Mouse (Mus musculus): ENCODE measurements around the gene Prss43. TPM values are rescaled to one million over a fixed set of nuclear protein-coding genes. Genes with fewer than 3 reads are reported as not detected.

The Prss43 gene
- not detected in 2 replicates for polyA plus RNA-seq (2015; fragmentation: Nextera tagmentation; extraction: Ambion mirVana)

DNA sequence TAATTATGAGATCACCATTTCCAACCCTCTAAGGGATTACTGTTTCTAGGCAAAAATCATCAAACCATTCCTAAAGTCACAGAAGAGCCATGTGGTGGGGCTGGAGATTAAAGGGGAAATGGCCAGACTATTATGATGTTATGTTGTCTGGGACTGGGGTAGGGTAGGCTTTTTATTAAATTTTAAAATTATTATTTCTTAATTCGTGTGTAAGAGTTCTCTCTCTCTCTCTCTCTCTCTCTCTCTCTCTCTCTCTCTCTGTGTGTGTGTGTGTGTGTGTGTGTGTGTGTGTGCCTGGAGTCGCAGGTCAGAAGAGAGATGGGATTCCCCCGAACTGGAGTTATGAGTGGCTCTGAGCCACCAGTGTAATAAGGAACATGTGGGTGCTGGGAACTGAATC is at the start of gene Prss43:
Gene Prss43 (plus strand): TSS at position 301 of the 400 bp plus-strand sequence.
- H3K36me3 ChIP-seq, result no peaks in the 10 kb centered on the region
- no peak within 1 kb of the TSS for H3K4me3 ChIP-seq
- no peak within 1 kb of the TSS for H3K4me2 ChIP-seq
- H3K27me3 ChIP-seq, result 0 out of 2 replicates have a peak, but pooled peaks cover 4% of the 10 kb centered on the region
- H3K9me3 ChIP-seq, result no peaks in the 10 kb centered on the region
- no peaks in the 10 kb centered on the region for H3K4me1 ChIP-seq (replicated peaks)
- 83% methylated on average over 3 of the region's 3 CpGs for WGBS
- H3K27ac ChIP-seq, result no peak within 1 kb of the TSS
- H3K9ac ChIP-seq, result no peak within 1 kb of the TSS
- ATAC-seq (ENCODE audit: low FRiP score), result no peak

DNA sequence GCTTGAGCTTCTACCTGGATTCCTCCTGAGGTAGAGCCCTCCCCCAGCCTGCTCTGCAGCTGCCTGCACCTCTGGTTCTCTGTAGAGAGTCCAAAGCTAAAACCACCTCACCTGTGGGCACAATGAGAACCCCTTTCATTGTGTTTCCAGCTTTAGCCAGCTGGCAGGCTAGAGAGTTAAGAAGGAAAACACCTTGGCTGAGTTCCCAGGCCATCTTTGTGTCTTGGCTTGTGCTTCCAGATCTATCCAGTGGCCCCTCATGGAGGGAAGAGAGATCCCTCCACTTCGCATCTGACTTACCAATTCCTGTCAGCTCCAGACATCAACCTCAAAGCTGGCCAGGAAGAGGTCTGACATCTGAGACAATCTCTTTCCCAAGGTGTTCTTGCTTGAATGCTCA is 48.4 kb upstream of the Prss43 start:
- no peak overlapping the region for H3K4me2 ChIP-seq
- ATAC-seq (ENCODE audit: low FRiP score), result no peak

DNA sequence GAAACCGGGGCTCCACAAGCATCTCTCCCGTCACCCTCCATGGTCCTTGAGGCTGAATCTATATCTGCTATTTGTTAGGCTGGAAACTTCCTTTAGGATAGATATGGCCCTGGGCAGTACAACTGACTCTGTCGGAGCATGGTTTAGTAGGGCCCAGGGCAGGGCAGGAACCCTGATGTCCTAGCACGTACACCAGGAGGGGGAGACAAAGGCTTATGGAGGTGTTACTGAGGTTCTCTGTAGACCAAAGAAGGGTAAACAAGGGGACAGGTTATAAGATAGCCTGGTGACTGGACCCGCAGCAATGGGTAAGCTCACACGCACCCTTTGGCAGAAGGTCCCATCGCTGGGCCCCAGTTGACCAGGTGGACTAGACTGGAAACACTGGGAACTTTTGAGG is 47.9 kb upstream of the Prss43 start:
- ATAC-seq (ENCODE audit: low FRiP score), result no peak
- H3K27me3 ChIP-seq, result peaks cover 9% of the 10 kb centered on the region
- no peaks in the 10 kb centered on the region for H3K36me3 ChIP-seq
- no peaks in the 10 kb centered on the region for H3K9me3 ChIP-seq
- no peak overlapping the region for H3K27ac ChIP-seq
- WGBS, result 84% methylated on average over 7 of the region's 7 CpGs
- H3K9ac ChIP-seq, result no peak overlapping the region
- H3K4me2 ChIP-seq, result no peak overlapping the region
- peaks cover 14% of the 10 kb centered on the region for H3K4me1 ChIP-seq (replicated peaks)
- no peak overlapping the region for H3K4me3 ChIP-seq

More for the DNA sequence above, 48.4 kb upstream of the Prss43 start:
- H3K9ac ChIP-seq, result no peak overlapping the region
- peaks cover 9% of the 10 kb centered on the region for H3K27me3 ChIP-seq
- H3K27ac ChIP-seq, result no peak overlapping the region
- no peaks in the 10 kb centered on the region for H3K9me3 ChIP-seq
- peaks cover 14% of the 10 kb centered on the region for H3K4me1 ChIP-seq (replicated peaks)
- WGBS, result 86% methylated on average over 1 of the region's 1 CpGs
- no peak overlapping the region for H3K4me3 ChIP-seq
- H3K36me3 ChIP-seq, result no peaks in the 10 kb centered on the region

DNA sequence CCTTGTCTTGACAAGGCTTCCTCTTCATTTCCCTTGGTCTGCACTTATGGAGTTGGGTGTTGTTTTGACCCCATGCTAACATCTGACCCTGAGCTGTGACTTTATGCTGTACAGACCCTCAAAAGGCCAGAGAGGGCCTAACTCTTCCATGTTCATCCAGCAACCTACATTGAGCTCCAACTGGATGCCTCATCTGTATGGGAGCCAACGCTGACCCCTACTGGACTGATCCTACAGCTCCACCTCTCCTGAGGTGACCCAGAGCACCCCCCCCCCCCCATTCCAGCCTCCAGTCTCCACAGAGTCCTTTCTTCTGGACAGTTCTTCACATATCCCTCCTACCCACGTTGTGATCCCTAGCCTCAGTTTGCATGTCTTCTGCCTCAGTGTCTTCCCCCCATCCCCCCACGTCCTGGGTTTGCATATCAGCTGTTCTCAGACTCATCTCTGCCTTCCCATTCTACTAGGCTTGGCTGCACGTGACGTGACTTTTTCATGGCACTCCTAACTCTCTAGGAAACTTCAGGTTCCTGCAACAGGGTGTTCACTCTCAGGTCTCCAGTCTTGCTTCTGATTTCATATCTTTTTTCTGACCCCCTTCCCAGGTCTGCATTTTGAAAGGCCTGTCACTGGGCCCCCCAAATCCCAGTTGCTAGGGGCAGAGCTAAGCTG is 47.1 kb upstream of the Prss43 start:
- Histone ChIP-seq H3K36me3 (no peaks in the 10 kb centered on the region), H3K4me1 (replicated peaks) (peaks cover 14% of the 10 kb centered on the region), H3K27ac (no peak overlapping the region), H3K9me3 (no peaks in the 10 kb centered on the region), H3K9ac (no peak overlapping the region), H3K4me2 (no peak overlapping the region), H3K4me3 (no peak overlapping the region), H3K27me3 (peaks cover 9% of the 10 kb centered on the region)
- 60% methylated on average over 5 of the region's 5 CpGs for WGBS
- ATAC-seq (ENCODE audit: low FRiP score), result no peak

DNA sequence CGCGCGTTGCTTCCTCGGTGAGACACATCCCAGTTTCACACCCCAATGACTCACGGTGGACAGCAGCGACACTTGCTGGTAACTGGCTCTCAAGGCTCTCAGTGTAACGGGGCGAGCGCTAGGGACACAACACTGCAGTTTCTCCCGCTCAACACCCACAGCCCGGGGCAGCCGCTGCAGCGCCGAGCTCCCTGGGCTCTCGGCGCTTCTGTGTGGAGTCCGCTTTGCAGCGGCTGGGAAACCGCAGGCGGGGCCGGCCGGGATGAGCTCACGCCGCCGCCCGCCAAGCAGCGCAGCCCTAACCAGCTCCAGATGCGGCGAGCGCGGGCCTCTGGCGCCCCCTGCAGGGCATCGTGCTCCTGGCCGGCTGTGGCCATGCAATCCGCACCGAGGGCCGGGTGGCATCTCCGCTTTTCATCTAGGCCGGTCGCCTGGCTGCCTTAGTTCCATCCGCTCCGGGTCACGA is 45.2 kb upstream of the Prss43 start:
- peak overlapping the region; percentile 71 for H3K4me2 ChIP-seq
- ATAC-seq (ENCODE audit: low FRiP score), result peak; percentile 96
- WGBS, result 0% methylated on average over 42 of the region's 43 CpGs
- H3K36me3 ChIP-seq, result no peaks in the 10 kb centered on the region
- H3K4me1 ChIP-seq (replicated peaks), result peaks cover 14% of the 10 kb centered on the region
- peak overlapping the region; percentile 81 for H3K9ac ChIP-seq
- no peaks in the 10 kb centered on the region for H3K9me3 ChIP-seq
- H3K27ac ChIP-seq, result peak overlapping the region; percentile 81
- peak overlapping the region; percentile 47 for H3K4me3 ChIP-seq
- peaks cover 9% of the 10 kb centered on the region for H3K27me3 ChIP-seq

DNA sequence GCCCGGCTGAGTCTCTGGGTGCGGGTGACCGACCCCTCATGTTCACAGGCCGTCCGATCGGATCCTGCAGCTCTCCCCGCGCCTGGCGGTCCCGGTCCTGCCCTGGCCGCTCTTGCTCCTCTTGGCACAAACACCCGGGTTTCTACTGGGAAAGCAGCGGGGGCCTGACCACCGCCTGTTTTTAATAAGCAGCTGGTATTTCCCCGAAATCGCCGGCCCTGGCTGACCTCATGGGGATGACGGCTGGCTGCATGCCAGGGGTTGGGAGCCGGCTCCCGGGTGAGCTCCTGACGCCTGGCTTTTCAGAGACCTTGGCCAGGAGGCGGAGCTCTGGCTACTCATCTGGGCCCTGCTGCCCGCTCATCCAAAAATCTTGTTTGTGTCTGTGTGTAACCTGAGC is 44.8 kb upstream of the Prss43 start:
- H3K4me2 ChIP-seq, result peak overlapping the region; percentile 71
- WGBS, result 0% methylated on average over 23 of the region's 23 CpGs
- H3K27me3 ChIP-seq, result peaks cover 9% of the 10 kb centered on the region
- H3K9me3 ChIP-seq, result no peaks in the 10 kb centered on the region
- H3K9ac ChIP-seq, result peak overlapping the region; percentile 81
- H3K27ac ChIP-seq, result peak overlapping the region; percentile 81
- no peaks in the 10 kb centered on the region for H3K36me3 ChIP-seq
- ATAC-seq (ENCODE audit: low FRiP score), result peak; percentile 81
- peak overlapping the region; percentile 47 for H3K4me3 ChIP-seq
- peaks cover 14% of the 10 kb centered on the region for H3K4me1 ChIP-seq (replicated peaks)

DNA sequence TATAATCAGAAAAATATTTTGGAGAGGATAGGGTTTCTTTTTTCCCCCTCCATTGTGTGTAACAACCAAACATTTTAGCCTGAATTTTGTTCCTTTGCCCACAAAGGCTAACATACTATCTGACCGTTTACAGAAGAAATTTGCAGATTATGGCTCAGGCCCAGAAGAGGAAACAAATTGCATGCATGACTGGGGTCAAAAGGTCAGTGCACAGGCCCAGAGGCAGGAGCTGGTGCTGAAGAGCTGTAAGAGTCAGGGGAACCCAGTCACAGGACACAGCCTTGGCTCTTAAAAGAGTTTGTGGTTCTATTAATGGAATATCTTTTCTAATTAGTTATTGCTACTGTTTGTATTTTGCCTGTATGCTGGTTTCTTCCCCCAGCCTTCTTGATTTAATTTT is 42.9 kb upstream of the Prss43 start:
- H3K9ac ChIP-seq, result no peak overlapping the region
- H3K27ac ChIP-seq, result no peak overlapping the region
- H3K4me2 ChIP-seq, result no peak overlapping the region
- peaks cover 9% of the 10 kb centered on the region for H3K27me3 ChIP-seq
- WGBS, result 27% methylated on average over 1 of the region's 1 CpGs
- no peak overlapping the region for H3K4me3 ChIP-seq
- no peaks in the 10 kb centered on the region for H3K9me3 ChIP-seq
- H3K4me1 ChIP-seq (replicated peaks), result peaks cover 14% of the 10 kb centered on the region
- H3K36me3 ChIP-seq, result no peaks in the 10 kb centered on the region
- ATAC-seq (ENCODE audit: low FRiP score), result no peak

DNA sequence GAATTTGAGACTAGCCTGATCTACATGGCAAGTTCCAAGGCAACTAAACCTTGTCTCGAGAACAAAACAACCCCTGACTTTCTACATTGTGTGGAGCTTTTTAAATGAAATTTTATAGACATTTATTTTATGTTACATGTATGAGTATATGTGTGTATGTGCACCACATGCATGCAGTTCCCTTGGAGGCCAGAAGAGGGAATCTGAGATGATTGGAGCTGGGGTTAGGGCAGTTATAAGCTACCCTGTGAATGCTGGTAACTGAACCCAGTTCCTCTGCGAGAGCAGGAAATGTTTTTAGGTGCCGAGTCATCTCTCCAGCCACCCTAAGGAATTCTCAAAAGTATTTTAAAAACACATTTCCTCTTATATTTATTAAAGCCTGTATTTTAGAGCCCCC is 38.3 kb upstream of the Prss43 start:
- no peak overlapping the region for H3K9ac ChIP-seq
- no peaks in the 10 kb centered on the region for H3K9me3 ChIP-seq
- no peaks in the 10 kb centered on the region for H3K4me1 ChIP-seq (replicated peaks)
- no peak overlapping the region for H3K4me2 ChIP-seq
- H3K27me3 ChIP-seq, result no peaks in the 10 kb centered on the region
- 93% methylated on average over 3 of the region's 3 CpGs for WGBS
- H3K4me3 ChIP-seq, result no peak overlapping the region
- no peak overlapping the region for H3K27ac ChIP-seq
- H3K36me3 ChIP-seq, result no peaks in the 10 kb centered on the region
- ATAC-seq (ENCODE audit: low FRiP score), result no peak

DNA sequence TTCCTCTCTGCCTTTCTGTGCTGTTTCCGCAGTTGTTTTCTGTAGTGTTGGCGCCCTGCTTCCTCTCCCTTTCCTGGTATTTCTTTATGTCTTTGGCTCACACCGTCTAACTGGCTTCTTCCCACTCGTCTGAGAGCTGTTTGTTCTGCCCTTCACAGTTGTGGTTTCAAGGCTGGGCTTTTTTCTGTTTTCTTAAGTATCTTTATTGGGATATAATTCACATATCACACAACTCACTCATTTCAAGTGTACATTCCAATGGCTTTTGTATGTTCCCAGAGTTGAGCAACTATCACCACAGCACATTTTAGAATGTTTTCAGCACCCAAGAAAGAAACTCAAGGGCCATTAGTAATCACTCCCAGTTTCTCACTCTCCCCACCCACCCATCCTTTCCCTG is 36.0 kb upstream of the Prss43 start:
- Histone ChIP-seq H3K36me3 (no peaks in the 10 kb centered on the region), H3K4me1 (replicated peaks) (no peaks in the 10 kb centered on the region), H3K9ac (no peak overlapping the region), H3K9me3 (no peaks in the 10 kb centered on the region), H3K4me3 (no peak overlapping the region), H3K27me3 (no peaks in the 10 kb centered on the region), H3K27ac (no peak overlapping the region), H3K4me2 (no peak overlapping the region)
- ATAC-seq (ENCODE audit: low FRiP score), result no peak
- WGBS, result 70% methylated on average over 4 of the region's 4 CpGs

DNA sequence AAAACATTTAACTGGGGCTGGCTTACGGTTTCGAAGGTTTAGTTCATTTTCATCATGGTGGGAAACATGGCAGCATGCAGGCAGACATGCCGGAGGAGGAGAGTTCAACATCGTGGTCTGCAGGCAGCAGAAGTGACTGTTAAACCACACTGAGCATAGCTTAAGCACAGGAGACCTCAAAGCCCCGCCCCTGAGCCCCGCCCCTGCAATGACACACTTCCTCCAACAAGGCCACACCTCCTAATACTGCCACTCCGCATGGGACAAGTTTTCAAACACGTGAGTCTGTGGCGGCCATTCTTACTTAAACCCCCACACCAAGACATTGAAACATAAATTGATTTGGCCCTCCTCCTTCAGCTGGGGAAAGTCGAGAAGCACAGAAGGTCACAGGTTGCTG is 29.5 kb upstream of the Prss43 start:
- WGBS, result 84% methylated on average over 10 of the region's 10 CpGs

DNA sequence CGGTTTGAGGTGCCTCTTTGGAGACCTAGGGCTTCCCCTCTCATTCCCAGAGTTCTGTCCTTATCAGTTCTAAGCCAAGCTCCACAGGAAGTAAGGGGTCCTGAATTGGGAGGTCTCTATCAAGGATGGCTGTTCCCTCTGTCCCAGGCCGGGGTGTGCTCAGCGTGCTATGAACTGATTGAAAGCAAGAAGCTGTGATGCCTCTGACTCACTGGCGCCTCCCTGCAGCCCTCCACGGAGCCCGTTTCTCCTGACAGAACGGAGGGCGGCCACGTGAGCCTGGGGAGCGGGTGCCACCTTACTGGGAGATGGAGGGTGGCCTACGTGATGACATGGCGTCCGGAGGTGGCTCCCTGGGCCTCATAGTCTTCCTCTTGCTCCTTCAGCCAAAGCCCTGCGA is 28.6 kb upstream of the Prss43 start, which contains the start of gene Prss42:
Gene Prss42 (plus strand): TSS at position 301 of the 400 bp plus-strand sequence.
- Histone ChIP-seq H3K4me2 (no peak within 1 kb of the TSS), H3K27me3 (no peaks in the 10 kb centered on the region), H3K9ac (no peak within 1 kb of the TSS), H3K4me3 (no peak within 1 kb of the TSS), H3K36me3 (no peaks in the 10 kb centered on the region), H3K9me3 (no peaks in the 10 kb centered on the region), H3K27ac (no peak within 1 kb of the TSS), H3K4me1 (replicated peaks) (no peaks in the 10 kb centered on the region)
- ATAC-seq (ENCODE audit: low FRiP score), result no peak
- WGBS, result 94% methylated on average over 14 of the region's 14 CpGs

More for the DNA sequence above, 29.5 kb upstream of the Prss43 start:
- no peak overlapping the region for H3K4me3 ChIP-seq
- ATAC-seq (ENCODE audit: low FRiP score), result no peak
- no peaks in the 10 kb centered on the region for H3K9me3 ChIP-seq
- no peaks in the 10 kb centered on the region for H3K4me1 ChIP-seq (replicated peaks)
- no peak overlapping the region for H3K9ac ChIP-seq
- no peaks in the 10 kb centered on the region for H3K27me3 ChIP-seq
- H3K36me3 ChIP-seq, result no peaks in the 10 kb centered on the region
- H3K4me2 ChIP-seq, result no peak overlapping the region
- no peak overlapping the region for H3K27ac ChIP-seq

DNA sequence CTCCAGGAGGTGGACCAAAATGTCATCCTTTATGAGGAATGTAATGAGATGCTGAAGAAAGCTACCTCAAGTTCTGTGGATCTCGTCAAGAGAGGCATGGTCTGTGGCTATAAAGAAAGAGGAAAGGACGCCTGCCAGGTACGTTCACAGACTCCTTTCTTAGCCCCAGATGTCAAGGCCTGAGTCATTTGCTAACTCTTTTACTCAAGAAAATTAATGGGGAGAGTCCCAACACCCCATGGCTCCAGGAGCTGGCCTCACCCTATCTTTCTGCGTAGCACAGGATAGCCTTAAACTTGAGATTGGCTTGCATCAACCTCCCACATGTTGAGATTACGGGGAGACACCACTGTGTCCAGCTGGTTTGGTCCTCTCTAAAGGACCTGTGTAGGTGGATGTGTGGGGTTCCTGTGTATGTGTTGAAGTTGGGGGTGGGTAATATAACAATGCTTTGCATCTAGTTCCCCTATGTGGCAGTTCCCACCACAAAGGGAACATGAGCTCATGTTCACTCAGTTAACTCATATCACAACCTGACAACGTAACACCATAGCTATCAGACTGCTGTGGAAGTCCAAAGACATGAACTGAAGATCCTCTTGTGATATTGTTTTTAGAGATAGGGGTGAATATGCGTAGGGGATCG is 25.5 kb upstream of the Prss43 start:
- WGBS, result 96% methylated on average over 8 of the region's 8 CpGs
- H3K9ac ChIP-seq, result no peak overlapping the region
- H3K9me3 ChIP-seq, result no peaks in the 10 kb centered on the region
- H3K27ac ChIP-seq, result no peak overlapping the region
- no peak overlapping the region for H3K4me3 ChIP-seq
- no peak for ATAC-seq (ENCODE audit: low FRiP score)
- H3K4me1 ChIP-seq (replicated peaks), result no peaks in the 10 kb centered on the region
- no peak overlapping the region for H3K4me2 ChIP-seq
- no peaks in the 10 kb centered on the region for H3K27me3 ChIP-seq
- no peaks in the 10 kb centered on the region for H3K36me3 ChIP-seq

DNA sequence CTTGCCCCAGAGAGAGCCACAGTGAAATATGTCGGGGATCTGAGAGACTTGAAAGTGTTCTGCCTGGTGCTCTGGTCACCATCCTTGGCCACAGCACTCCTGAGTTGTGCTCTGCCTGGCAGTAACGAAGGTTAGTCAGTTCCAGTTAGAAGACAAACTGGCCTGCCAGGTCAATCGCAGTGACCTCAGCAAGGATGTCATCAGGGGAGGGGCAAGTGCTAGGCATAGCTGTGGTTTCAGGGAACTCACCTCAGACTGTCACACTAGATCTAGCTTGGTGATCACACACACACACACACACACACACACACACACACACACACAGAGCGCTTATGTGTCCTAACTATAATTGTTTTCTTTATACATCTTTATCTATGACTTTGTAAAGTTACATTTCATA is 23.2 kb upstream of the Prss43 start:
- H3K4me3 ChIP-seq, result no peak overlapping the region
- no peak for ATAC-seq (ENCODE audit: low FRiP score)
- no peak overlapping the region for H3K27ac ChIP-seq
- no peaks in the 10 kb centered on the region for H3K36me3 ChIP-seq
- H3K27me3 ChIP-seq, result no peaks in the 10 kb centered on the region
- H3K9me3 ChIP-seq, result no peaks in the 10 kb centered on the region
- 75% methylated on average over 4 of the region's 4 CpGs for WGBS
- H3K4me1 ChIP-seq (replicated peaks), result no peaks in the 10 kb centered on the region
- no peak overlapping the region for H3K9ac ChIP-seq
- no peak overlapping the region for H3K4me2 ChIP-seq
